Mouse (Mus musculus) limb, embryonic 11.5 days (tissue): Measurements from ENCODE around the gene Apon. TPM values are rescaled to one million over a fixed set of nuclear protein-coding genes. Genes with fewer than 3 reads are reported as not detected.

Experiments used
- ATAC-seq: fragments of 200-750 bp; cut with Nextera tagmentation; 2 replicates; pipeline ENCODE4 v1.8.0; 2017; ENCODE audit warnings: low read depth; ENCODE audit not compliant: insufficient number of reproducible peaks, low FRiP score, low TSS enrichment
- DNase-seq: peaks from one replicate; pipeline ENCODE4 v3.0.0-alpha.2; 2015; ENCODE audit warnings: low spot score
- H3K27ac ChIP-seq: fragments of 300-500 bp; sonication (generic); replicated peaks from 2 replicates; pipeline ENCODE4 v1.5.1; 2014; ENCODE audit warnings: low read depth, mild to moderate bottlenecking, low read length
- H3K27me3 ChIP-seq: fragments of 300-500 bp; sonication (generic); 2 replicates; pipeline ENCODE4 v1.6.1; 2014; ENCODE audit warnings: mild to moderate bottlenecking, low read length, mixed read lengths; ENCODE audit not compliant: control insufficient read depth, insufficient read depth
- H3K36me3 ChIP-seq: fragments of 300-500 bp; sonication (generic); 2 replicates; pipeline ENCODE4 v1.6.1; 2014; ENCODE audit warnings: mild to moderate bottlenecking, low read length, moderate library complexity, mixed read lengths; ENCODE audit not compliant: control insufficient read depth, insufficient read depth
- H3K4me1 ChIP-seq: fragments of 300-500 bp; sonication (generic); 2 replicates; pipeline ENCODE4 v1.6.1; 2014; ENCODE audit warnings: low read length, mixed read lengths; ENCODE audit not compliant: control insufficient read depth, insufficient read depth
- H3K4me2 ChIP-seq: fragments of 300-500 bp; sonication (generic); 2 replicates; pipeline ENCODE4 v1.6.1; 2014; ENCODE audit warnings: low read depth, mild to moderate bottlenecking, moderate library complexity; ENCODE audit not compliant: severe bottlenecking
- H3K4me3 ChIP-seq: fragments of 300-500 bp; sonication (generic); 2 replicates; pipeline ENCODE4 v1.5.1; 2014; ENCODE audit warnings: low read depth, low read length
- H3K9ac ChIP-seq: fragments of 300-500 bp; sonication (generic); 2 replicates; pipeline ENCODE4 v1.6.1; 2014; ENCODE audit warnings: mild to moderate bottlenecking, low read length
- H3K9me3 ChIP-seq: fragments of 300-500 bp; sonication (generic); 2 replicates; pipeline ENCODE4 v1.6.1; 2016; ENCODE audit warnings: low read length; ENCODE audit not compliant: control insufficient read depth
- WGBS: fragments of 180-500 bp; shearing (Covaris S2); extraction: QIAGEN DNeasy Blood & Tissue Kit; methylation state at CpG from one replicate; pipeline ENCODE4 v1.1.7; 2014; 5-methylcytosine and 5-hydroxymethylcytosine counted together
- polyA plus RNA-seq: library from polyadenylated mRNA; unstranded; fragments of >200 nt; fragmentation: Nextera tagmentation; extraction: Ambion mirVana; gene quantifications from 2 replicates; pipeline ENCODE4 v1.2.1, GENCODE M21; 2014

The Apon gene
- polyA plus RNA-seq, 1 experiment from 2014 or later = 0.52 TPM

DNA sequence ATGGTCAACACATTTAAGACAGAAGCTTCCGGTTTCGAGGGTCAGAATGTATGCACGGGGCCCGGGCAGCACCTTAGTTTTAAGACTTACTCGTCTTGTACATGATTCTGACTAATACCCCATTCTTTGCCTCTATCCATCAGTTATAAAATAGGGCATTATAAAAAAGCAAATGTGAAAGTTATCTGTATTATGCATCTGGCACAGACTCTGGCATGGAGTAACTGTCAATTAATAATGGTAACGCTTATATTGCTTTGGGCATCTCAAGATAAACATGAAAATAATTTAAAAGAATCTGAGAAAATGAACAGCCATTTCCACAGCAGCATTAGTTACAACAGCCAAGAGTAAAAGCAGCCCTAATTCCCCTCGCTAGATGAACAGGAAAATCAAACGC, 25.9 kb upstream of the Apon start:
- Histone ChIP-seq H3K27me3 (no peaks in the 10 kb centered on the region), H3K9me3 (no peaks in the 10 kb centered on the region), H3K9ac (no peak overlapping the region), H3K4me2 (no peak overlapping the region), H3K36me3 (no peaks in the 10 kb centered on the region), H3K4me3 (no peak overlapping the region), H3K4me1 (peaks cover 16% of the 10 kb centered on the region), H3K27ac (no peak overlapping the region)
- DNase-seq (no peak), ATAC-seq (no peak)
- 93% methylated on average over 8 of the region's 8 CpGs for WGBS

GRCm38 (mm10) chr10:128230582-128230981, 23.3 kb upstream of the Apon start:
- no peak for ATAC-seq
- peak overlapping the region; percentile 38; the same call in 1 of the 2 replicates for H3K9ac ChIP-seq
- H3K9me3 ChIP-seq = no peaks in the 10 kb centered on the region
- no peaks in the 10 kb centered on the region for H3K27me3 ChIP-seq
- peak overlapping the region; percentile 96 for H3K27ac ChIP-seq
- WGBS = 70% methylated on average over 12 of the region's 12 CpGs
- no peak for DNase-seq
- no peak overlapping the region for H3K4me3 ChIP-seq
- H3K36me3 ChIP-seq = peaks cover 2% of the 10 kb centered on the region; the same call in 1 of the 2 replicates
- H3K4me1 ChIP-seq = peaks cover 15% of the 10 kb centered on the region
- peak overlapping the region; percentile 68; the same call in 1 of the 2 replicates for H3K4me2 ChIP-seq

GRCm38 (mm10) chr10:128231146-128231545, 22.8 kb upstream of the Apon start:
- ATAC-seq (no peak), DNase-seq (peak; percentile 42)
- Histone ChIP-seq H3K27me3 (no peaks in the 10 kb centered on the region), H3K27ac (peak overlapping the region; percentile 96), H3K4me3 (peak overlapping the region; percentile 81), H3K9ac (peak overlapping the region; percentile 97), H3K36me3 (peaks cover 2% of the 10 kb centered on the region; the same call in 1 of the 2 replicates), H3K4me1 (peaks cover 15% of the 10 kb centered on the region), H3K9me3 (no peaks in the 10 kb centered on the region), H3K4me2 (peak overlapping the region; percentile 68)
- WGBS = 13% methylated on average over 5 of the region's 5 CpGs

- H3K9me3 ChIP-seq = no peaks in the 10 kb centered on the region
- H3K4me3 ChIP-seq = peak within 1 kb of the TSS; percentile 81
- H3K4me2 ChIP-seq = peak within 1 kb of the TSS; percentile 68
- peaks cover 2% of the 10 kb centered on the region; the same call in 1 of the 2 replicates for H3K36me3 ChIP-seq
- H3K27me3 ChIP-seq = no peaks in the 10 kb centered on the region
- H3K4me1 ChIP-seq = peaks cover 17% of the 10 kb centered on the region
- under 1% methylated on average over 45 of the region's 58 CpGs for WGBS
- peak; percentile 88 for DNase-seq
- peak within 1 kb of the TSS; percentile 96 for H3K27ac ChIP-seq
- peak; percentile 83 for ATAC-seq
- H3K9ac ChIP-seq = peak within 1 kb of the TSS; percentile 97
Measured at GRCm38 (mm10) chr10:128231697-128232419, 22.0 kb upstream of the Apon start, which contains the start of gene Timeless. Gene Timeless (plus strand): TSS chr10:128232065.

DNA sequence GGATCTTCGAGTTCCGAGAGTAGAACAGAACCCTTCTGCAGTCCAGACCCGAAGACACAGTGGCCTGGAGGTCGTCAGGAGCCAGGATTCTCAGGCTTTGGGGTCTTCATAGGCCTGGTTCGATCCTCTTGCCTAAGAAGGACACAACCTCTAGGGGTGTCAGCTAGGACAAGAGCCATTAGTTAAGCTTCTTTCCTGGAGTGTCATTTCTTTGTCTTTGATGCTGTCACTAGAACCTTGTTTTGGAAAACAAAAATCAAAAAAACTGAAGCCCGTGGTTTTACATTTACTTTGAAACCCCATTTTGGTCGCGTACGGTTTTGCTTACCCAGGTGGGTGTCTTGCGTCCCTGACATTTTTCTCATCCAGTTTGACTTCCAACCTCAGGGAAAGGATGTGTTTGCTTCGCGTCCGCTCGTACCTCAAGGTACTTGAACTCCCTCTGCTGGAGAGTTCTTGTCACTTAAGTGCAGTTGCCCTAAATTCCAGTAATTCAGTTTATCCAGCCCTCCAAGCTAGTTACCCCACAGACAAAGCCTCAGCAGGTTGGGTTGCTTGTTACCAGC, 21.4 kb upstream of the Apon start:
- 0% methylated on average over 14 of the region's 14 CpGs for WGBS
- Histone ChIP-seq H3K27ac (peak overlapping the region; percentile 96), H3K9ac (peak overlapping the region; percentile 97), H3K27me3 (no peaks in the 10 kb centered on the region), H3K4me3 (peak overlapping the region; percentile 81), H3K4me2 (peak overlapping the region; percentile 68), H3K9me3 (no peaks in the 10 kb centered on the region), H3K4me1 (peaks cover 17% of the 10 kb centered on the region), H3K36me3 (peaks cover 2% of the 10 kb centered on the region; the same call in 1 of the 2 replicates)
- ATAC-seq (no peak; the same call in 1 of the 2 replicates), DNase-seq (peak; percentile 68)

DNA sequence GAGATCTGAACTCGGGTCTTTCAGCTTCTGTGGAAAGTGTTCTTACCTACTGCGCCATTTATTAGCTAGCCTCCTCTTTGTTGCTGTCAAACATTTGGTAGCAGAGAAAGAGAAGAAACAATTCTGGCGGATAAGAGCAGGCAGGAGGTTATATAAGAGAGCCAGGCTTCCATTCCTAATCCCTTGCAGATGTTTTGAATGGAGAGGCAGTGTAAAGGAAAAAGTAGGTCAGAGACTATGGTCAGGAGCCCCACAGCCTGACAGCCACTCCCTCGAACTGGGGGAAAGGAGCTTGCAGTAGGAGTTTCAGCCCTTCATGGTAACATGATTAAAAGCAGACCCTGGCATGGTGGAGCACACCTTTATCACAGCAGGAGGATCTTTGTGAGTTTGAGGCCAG, 17.6 kb upstream of the Apon start:
- Histone ChIP-seq H3K4me1 (peaks cover 9% of the 10 kb centered on the region), H3K9ac (0 out of 2 replicates have a peak overlapping the region, but pooled peaks have one; percentile 27), H3K27ac (no peak overlapping the region), H3K27me3 (no peaks in the 10 kb centered on the region), H3K4me3 (no peak overlapping the region), H3K36me3 (peaks cover 16% of the 10 kb centered on the region), H3K4me2 (no peak overlapping the region), H3K9me3 (no peaks in the 10 kb centered on the region)
- ATAC-seq (no peak), DNase-seq (no peak)
- WGBS = 41% methylated on average over 4 of the region's 4 CpGs

GRCm38 (mm10) chr10:128237807-128238480, 16.0 kb upstream of the Apon start:
- H3K4me2 ChIP-seq = no peak overlapping the region
- peaks cover 28% of the 10 kb centered on the region for H3K36me3 ChIP-seq
- H3K4me3 ChIP-seq = no peak overlapping the region
- no peak overlapping the region for H3K27ac ChIP-seq
- H3K9ac ChIP-seq = no peak overlapping the region
- H3K27me3 ChIP-seq = no peaks in the 10 kb centered on the region
- WGBS = 83% methylated on average over 15 of the region's 15 CpGs
- H3K9me3 ChIP-seq = no peaks in the 10 kb centered on the region
- ATAC-seq (no peak), DNase-seq (no peak)
- peaks cover 9% of the 10 kb centered on the region for H3K4me1 ChIP-seq

- ATAC-seq = no peak
- WGBS = 93% methylated on average over 4 of the region's 4 CpGs
- H3K36me3 ChIP-seq = peaks cover 31% of the 10 kb centered on the region
- H3K4me1 ChIP-seq = peaks cover 6% of the 10 kb centered on the region; the same call in 1 of the 2 replicates
- H3K4me2 ChIP-seq = no peak overlapping the region
- DNase-seq = no peak
- no peak overlapping the region for H3K9ac ChIP-seq
- no peak overlapping the region for H3K4me3 ChIP-seq
- no peak overlapping the region for H3K27ac ChIP-seq
- no peaks in the 10 kb centered on the region for H3K27me3 ChIP-seq
- no peaks in the 10 kb centered on the region for H3K9me3 ChIP-seq
Measured at GRCm38 (mm10) chr10:128239140-128239539, 14.8 kb upstream of the Apon start.
